Mouse (Mus musculus): Measurements from ENCODE around the gene Wdfy1. TPM values are rescaled to one million over a fixed set of nuclear protein-coding genes. Genes with fewer than 3 reads are reported as not detected.
A peak's percentile ranks its signal among the peaks of the same experiment; 100 is the strongest.

Wdfy1 gene
- total RNA-seq, 2 experiments from 2014 or later: 38.0 to 40.2 TPM

DNA sequence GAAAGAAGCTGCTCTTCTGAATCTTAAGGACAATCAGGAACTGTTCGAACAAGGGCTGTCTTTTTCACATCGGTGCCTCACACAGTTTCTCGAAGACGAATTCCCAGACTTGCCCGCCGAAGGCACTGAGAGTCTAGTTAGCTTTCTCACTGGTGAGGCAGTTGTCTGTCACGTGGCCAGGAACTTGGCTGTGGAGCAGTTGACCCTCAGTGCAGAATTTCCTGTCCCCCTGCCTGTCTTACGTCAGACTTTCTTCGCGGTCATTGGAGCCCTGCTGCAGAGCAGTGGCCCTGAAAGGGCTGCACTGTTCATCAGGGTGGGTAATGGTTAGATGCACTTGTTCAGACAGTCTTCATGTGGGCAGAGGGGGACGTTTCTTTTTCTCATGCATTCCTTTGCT is 2.1 kb upstream of the Wdfy1 start:
- no peak for TF ChIP-seq CTCF (conservative IDR thresholded peaks at IDR 0.05)
- Histone ChIP-seq H3K27ac (no peak overlapping the region), H3K4me3 (no peak overlapping the region)
- DNase-seq (ENCODE audit: low spot score in 2 of 2): no peak

DNA sequence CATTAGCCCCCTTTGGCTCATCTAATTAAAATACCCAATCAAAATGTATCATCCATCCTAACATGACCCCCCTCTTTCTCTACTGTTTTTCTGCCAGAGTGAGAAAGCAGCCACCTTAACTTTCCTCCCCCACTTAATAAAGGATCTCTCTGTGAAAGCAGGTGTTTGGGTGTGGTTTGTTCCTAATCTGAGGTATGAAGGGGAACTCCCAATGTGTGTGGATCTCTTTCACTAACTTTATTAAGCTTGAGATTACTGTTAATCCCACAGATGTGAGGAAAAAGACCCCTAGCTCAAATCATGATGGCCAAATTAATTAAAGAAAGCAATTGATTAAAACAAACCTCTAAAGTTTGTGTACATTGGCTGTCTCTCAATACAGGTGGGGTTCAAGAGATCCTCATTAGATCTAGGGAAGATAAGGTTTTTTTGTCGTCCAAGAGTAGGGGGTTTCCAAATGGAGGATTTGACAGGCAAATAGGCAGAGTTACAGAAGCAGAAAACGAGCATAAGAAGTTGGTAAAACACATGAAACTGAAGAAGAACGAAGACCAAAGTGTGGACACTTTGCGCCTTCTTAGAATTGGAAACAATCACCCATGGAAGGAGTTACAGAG is 1.7 kb downstream of the Wdfy1 start:
- TF ChIP-seq CTCF (conservative IDR thresholded peaks at IDR 0.05): no peak
- no peak for DNase-seq (ENCODE audit: low spot score in 2 of 2)
- Histone ChIP-seq H3K27ac (no peak overlapping the region), H3K4me3 (no peak overlapping the region)

DNA sequence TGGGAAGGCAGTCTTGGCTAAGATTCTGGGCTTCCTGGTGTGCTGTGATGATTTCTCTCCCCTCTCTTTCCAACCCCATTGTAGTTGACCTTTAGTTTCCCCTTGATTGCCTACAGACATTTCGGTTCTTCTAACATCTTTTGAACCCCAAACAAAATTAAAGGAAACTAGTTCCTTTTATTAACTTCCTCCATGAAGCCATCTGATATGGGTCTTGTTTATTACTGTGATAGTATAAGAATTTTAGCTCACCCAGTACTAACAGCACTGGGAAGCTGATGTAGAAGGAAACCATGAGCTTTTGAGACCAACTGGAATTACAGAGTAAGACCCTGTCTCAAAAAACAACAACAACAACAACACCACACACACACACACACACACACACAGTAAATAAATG is 7.7 kb downstream of the Wdfy1 start:
- TF ChIP-seq CTCF (conservative IDR thresholded peaks at IDR 0.05): no peak
- no peak overlapping the region for H3K27ac ChIP-seq
- no peak for DNase-seq (ENCODE audit: low spot score in 2 of 2)
- H3K4me3 ChIP-seq: no peak overlapping the region

DNA sequence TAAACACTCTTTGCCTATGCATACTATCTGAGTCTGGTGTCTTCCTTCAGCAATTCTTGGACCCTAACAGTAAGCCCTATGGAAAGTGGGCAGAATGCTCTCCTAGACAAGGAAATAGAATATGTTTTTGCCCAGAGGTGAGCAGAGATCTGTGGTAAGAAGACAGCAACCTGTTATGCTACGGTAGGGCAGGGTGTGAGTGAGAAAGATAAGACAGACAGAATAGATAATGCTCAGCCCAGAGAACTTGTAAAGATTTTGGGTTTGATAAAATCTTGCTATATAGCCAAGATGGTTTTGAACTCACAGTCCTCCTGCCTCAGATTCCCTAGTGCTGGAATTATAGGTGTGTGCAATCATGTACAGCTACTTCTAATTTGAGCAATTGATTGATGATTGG is 11.5 kb downstream of the Wdfy1 start:
- TF ChIP-seq CTCF (conservative IDR thresholded peaks at IDR 0.05): no peak
- Histone ChIP-seq H3K4me3 (no peak overlapping the region), H3K27ac (no peak overlapping the region)
- DNase-seq (ENCODE audit: low spot score in 2 of 2): no peak

DNA sequence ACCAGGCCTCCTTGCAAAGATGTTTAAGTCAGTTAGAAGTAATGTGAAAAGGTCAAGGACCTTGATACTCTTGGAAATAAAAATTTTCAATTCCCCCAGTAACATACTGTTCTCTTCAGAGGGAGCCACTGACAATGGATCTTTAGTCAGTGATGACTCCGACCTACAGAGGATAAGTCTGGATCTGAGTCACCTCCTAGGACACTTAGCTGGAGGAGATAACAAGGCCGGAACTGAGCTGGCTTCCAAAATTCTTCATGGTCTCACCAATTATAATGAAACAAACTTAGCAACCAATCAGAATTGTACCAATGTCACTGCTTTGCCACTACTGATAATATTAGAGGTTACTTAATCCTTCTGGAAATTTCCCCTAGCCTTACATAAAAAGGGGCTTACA is 11.9 kb downstream of the Wdfy1 start:
- no peak overlapping the region for H3K27ac ChIP-seq
- TF ChIP-seq CTCF (conservative IDR thresholded peaks at IDR 0.05): no peak
- no peak for DNase-seq (ENCODE audit: low spot score in 2 of 2)
- no peak overlapping the region for H3K4me3 ChIP-seq

DNA sequence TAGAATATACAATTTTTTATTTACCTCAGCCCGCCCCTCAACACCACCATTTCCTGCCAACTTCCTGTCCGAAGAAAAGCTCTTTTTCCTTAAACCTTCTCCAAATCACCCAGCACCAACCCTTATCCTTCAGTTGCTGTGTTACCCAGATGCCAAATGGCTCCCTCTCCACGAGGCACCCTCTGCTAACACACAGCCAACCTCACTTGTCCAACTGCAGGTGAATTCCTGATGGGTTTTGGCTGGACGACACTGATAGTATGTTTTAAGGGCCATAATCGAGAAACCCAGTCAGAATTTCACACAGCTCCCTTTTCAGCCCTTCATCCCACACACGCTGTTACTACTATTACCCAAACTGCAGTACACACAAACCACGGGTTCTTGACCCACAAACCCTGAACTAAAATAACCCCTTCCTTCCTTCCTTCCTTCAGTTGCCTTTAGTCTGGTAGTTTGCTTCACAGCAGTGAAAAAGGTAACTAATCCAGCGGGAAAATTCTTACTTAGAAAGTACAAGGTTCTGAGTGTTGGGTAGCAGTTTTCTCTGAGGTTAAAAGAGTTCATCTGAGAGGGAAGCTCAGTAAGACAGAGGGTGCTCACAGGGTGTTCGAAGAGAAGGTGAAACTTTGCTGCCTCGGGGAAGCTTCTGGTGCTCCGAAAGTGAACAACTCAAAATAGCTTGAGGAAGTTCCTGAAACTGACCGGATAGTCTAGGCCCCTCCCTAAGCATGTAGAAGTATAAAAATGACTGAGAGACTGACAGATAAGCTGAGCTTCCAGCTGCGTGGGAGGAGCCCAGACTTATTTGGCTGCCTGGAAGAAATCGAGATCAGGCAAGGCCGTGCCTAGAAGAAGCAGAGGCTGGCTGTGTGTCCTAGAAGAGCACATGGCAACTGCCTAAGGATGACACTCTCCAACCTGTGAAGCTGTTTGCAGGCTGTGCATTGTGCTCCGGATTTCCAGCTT is 13.4 kb downstream of the Wdfy1 start:
- DNase-seq (ENCODE audit: low spot score in 2 of 2): no peak
- peak overlapping the region; percentile 100 for H3K4me3 ChIP-seq
- H3K27ac ChIP-seq: peak overlapping the region; percentile 93; the same call in 1 of the 2 replicates
- TF ChIP-seq CTCF (conservative IDR thresholded peaks at IDR 0.05): no peak

DNA sequence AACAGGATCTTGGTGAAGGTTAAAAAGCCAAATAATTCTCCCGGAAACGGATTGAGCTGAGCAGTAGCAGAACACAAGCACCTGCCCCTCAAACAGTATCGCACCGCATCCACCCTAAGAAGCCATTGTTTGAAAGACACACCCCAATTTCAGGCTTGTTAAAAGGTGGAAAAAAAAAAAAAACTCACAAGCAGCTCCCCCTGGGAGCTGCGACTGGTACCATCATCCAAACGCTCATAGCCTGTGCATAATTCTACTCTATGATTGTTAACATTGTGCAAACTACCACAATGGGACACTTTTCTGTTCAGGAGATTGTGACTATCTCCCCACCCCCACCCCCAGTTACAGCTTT is 14.0 kb downstream of the Wdfy1 start:
- TF ChIP-seq CTCF (conservative IDR thresholded peaks at IDR 0.05): peak; percentile 43
- Histone ChIP-seq H3K27ac (peak overlapping the region; percentile 93; the same call in 1 of the 2 replicates), H3K4me3 (peak overlapping the region; percentile 100)
- no peak for DNase-seq (ENCODE audit: low spot score in 2 of 2)

DNA sequence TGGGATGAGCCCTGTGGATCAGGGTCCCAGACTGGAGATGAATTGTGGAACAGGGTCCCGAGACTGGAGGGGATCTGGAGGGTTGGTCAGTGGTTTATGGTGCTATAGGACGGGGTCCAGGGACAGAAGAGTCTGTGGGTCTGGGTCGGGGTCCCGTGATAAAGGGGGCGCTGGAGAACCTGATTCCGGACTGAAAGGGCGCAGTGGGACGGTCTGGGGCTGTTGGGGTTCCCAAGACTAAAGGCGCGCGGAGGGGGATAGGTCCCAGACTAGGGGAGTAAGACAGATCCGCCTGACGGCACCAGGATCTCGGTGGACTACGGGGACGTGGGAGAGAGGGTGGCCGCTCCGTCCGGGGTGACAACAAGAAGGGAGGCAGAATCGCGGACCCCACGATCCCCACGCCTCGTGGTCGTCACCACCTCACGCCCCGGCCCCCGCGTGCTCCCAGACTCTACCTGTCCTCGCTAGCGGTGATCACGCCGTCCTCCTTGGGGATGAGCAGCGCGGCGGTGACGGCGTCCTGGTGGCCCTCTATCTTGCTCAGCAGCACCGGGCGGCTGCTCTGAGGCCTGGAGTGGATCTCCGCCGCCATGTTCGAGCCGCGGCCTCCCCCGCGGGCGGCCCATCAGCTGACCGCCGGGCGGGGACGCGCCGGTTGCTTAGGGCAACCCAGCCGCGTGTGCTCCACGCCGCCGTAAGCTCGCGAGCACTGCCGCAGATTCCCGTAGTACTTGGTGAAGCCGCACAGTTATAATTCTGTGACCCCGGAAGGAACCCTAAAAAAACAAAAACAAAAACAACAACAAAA is 14.6 kb downstream of the Wdfy1 start:
- peak; percentile 83 to 85 for DNase-seq (ENCODE audit: low spot score in 2 of 2)
- H3K4me3 ChIP-seq: peak overlapping the region; percentile 100
- peak overlapping the region; percentile 93 for H3K27ac ChIP-seq

DNA sequence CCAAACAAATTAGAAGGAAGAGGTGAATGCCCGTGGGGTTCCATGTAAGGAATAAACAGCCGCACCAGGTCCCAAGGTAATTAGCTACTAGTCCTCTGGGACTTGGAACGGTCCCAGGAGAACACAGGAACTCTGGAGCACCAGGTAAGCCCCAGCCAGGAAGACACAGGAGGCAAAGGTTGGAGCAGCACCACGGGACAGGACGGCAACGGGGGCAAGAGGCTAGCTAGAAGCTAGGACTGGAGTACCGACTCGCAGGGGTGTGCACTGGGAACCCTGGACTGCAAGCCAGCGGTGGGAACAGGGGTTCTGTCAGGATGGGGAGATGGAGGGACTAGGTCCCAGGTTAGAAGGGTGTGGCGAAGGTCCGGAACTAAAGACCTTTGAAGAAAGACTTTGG is 15.3 kb downstream of the Wdfy1 start:
- DNase-seq (ENCODE audit: low spot score in 2 of 2): no peak
- H3K27ac ChIP-seq: peak overlapping the region; percentile 93
- TF ChIP-seq CTCF (conservative IDR thresholded peaks at IDR 0.05): no peak
- peak overlapping the region; percentile 100 for H3K4me3 ChIP-seq

More for the DNA sequence above, 14.6 kb downstream of the Wdfy1 start:
- no peak for TF ChIP-seq CTCF (conservative IDR thresholded peaks at IDR 0.05)

DNA sequence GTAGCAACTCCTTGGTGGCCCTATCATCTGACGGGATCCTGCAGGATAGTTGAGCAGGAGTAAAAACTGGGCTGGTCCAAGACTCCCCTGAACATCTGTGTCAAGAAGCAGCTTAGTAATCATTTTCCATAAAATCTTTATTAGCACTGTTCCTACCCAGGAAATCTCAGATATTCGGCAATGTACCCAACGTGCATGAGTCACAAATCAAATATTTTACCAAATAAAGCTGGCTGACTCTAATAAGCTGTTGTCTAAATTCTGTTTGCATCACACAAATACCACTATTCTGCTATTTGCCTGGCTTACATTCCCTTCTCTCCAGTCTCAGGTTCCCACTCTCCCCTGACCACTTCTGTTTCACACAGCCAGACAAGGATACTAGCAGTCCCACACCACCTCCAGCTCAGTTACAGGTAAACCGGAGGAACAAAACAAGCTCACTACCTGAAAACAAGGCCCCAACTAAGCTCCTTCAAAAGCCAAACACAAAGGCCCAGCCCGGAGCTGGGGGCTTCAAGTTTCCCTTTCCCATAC is 16.4 kb downstream of the Wdfy1 start:
- TF ChIP-seq CTCF (conservative IDR thresholded peaks at IDR 0.05): no peak
- peak overlapping the region; percentile 100 for H3K4me3 ChIP-seq
- peak overlapping the region; percentile 61; the same call in 1 of the 2 replicates for H3K27ac ChIP-seq
- DNase-seq (ENCODE audit: low spot score in 2 of 2): no peak

DNA sequence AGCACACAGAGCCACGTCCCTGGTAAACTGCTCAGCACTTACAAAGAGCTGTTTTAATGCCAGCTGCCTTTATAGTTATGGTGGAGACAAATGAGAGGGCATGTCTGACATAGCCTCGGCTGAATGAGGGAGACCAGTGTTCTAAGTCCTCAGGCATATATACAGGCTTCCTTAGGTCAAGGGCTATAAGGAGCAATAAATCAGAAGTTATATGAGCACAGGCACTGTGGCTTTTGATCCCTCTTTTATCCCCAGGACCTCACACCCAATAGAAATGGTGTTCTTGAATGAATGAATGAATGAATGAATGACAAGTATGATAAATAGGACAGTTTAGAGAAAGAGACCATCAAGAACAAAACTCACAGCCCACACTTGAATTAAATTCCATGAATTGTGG is 16.9 kb downstream of the Wdfy1 start:
- no peak for DNase-seq (ENCODE audit: low spot score in 2 of 2)
- Histone ChIP-seq H3K27ac (no peak overlapping the region), H3K4me3 (no peak overlapping the region)
- no peak for TF ChIP-seq CTCF (conservative IDR thresholded peaks at IDR 0.05)

DNA sequence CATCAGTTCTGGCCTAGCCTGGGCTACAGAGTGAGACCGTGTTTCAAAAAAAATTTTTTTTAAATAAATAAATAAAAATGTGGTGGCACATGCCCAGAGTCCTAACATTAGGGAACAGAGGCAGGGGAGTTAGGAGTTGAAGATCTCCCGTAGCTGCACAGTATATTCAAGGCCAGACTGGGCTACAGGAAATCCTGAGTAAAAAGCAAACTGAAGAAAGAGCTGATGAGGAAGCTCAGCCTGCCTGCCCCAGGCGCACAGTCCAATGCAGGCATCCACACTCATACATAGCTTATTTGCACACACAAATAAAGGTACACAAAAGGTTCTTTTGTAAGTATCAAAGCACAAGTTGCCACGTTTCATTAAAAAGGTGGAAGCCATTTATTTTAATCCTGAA is 18.3 kb downstream of the Wdfy1 start:
- no peak overlapping the region for H3K4me3 ChIP-seq
- H3K27ac ChIP-seq: 0 out of 2 replicates have a peak overlapping the region, but pooled peaks have one; percentile 8
- TF ChIP-seq CTCF (conservative IDR thresholded peaks at IDR 0.05): no peak
- no peak for DNase-seq (ENCODE audit: low spot score in 2 of 2)
